Mouse (Mus musculus): ENCODE measurements at regions not wholly inside any gene's neighbourhood (a gene's known extent, or its start where the extent isn't known, plus 50 kb on each side); places are given as distances from the start of the nearest gene placed in this dataset.

- H3K27ac ChIP-seq = no peak overlapping the region
- no peaks in the 10 kb centered on the region for H3K27me3 ChIP-seq
- H3K4me2 ChIP-seq = no peak overlapping the region
- H3K4me1 ChIP-seq (replicated peaks) = no peaks in the 10 kb centered on the region
- H3K4me3 ChIP-seq = no peak overlapping the region
- WGBS = 24% methylated on average over 5 of the region's 5 CpGs
- no peaks in the 10 kb centered on the region for H3K9me3 ChIP-seq
- no peak overlapping the region for H3K9ac ChIP-seq
- no peak for ATAC-seq (ENCODE audit: low FRiP score)
- no peaks in the 10 kb centered on the region for H3K36me3 ChIP-seq
These were observed 54.2 kb upstream of the Rfpl4b start for GRCm38 (mm10) chr10:38875667-38876245.

- Histone ChIP-seq H3K9me3 (no peaks in the 10 kb centered on the region), H3K4me2 (no peak overlapping the region)
- 96% methylated on average over 7 of the region's 7 CpGs for WGBS
These were observed 57.7 kb upstream of the Rfpl4b start for GRCm38 (mm10) chr10:38879271-38879670.

GRCm38 (mm10) chr10:38880642-38881187, 59.1 kb upstream of the Rfpl4b start:
- H3K9me3 ChIP-seq = no peaks in the 10 kb centered on the region
- no peaks in the 10 kb centered on the region for H3K27me3 ChIP-seq
- 86% methylated on average over 7 of the region's 7 CpGs for WGBS
- H3K27ac ChIP-seq = no peak overlapping the region
- no peak overlapping the region for H3K4me2 ChIP-seq
- no peak for ATAC-seq (ENCODE audit: low FRiP score)
- no peak overlapping the region for H3K4me3 ChIP-seq
- no peak overlapping the region for H3K9ac ChIP-seq
- no peaks in the 10 kb centered on the region for H3K4me1 ChIP-seq (replicated peaks)
- H3K36me3 ChIP-seq = no peaks in the 10 kb centered on the region

More at GRCm38 (mm10) chr10:38879271-38879670, 57.7 kb upstream of the Rfpl4b start:
- no peak overlapping the region for H3K9ac ChIP-seq
- no peak overlapping the region for H3K27ac ChIP-seq
- H3K27me3 ChIP-seq = no peaks in the 10 kb centered on the region
- H3K4me3 ChIP-seq = no peak overlapping the region
- ATAC-seq (ENCODE audit: low FRiP score) = no peak
- no peaks in the 10 kb centered on the region for H3K4me1 ChIP-seq (replicated peaks)
- no peaks in the 10 kb centered on the region for H3K36me3 ChIP-seq

GRCm38 (mm10) chr10:38882154-38882553, 60.6 kb upstream of the Rfpl4b start:
- H3K27ac ChIP-seq = no peak overlapping the region
- H3K4me3 ChIP-seq = no peak overlapping the region
- no peaks in the 10 kb centered on the region for H3K4me1 ChIP-seq (replicated peaks)
- no peak overlapping the region for H3K9ac ChIP-seq
- 97% methylated on average over 6 of the region's 6 CpGs for WGBS
- ATAC-seq (ENCODE audit: low FRiP score) = no peak
- no peaks in the 10 kb centered on the region for H3K27me3 ChIP-seq
- H3K9me3 ChIP-seq = no peaks in the 10 kb centered on the region
- no peaks in the 10 kb centered on the region for H3K36me3 ChIP-seq
- H3K4me2 ChIP-seq = no peak overlapping the region

GRCm38 (mm10) chr10:38883816-38884599, 62.4 kb upstream of the Rfpl4b start:
- Histone ChIP-seq H3K4me3 (no peak overlapping the region), H3K4me1 (replicated peaks) (no peaks in the 10 kb centered on the region), H3K27ac (no peak overlapping the region), H3K4me2 (no peak overlapping the region), H3K27me3 (no peaks in the 10 kb centered on the region), H3K9me3 (no peaks in the 10 kb centered on the region), H3K36me3 (no peaks in the 10 kb centered on the region), H3K9ac (no peak overlapping the region)
- ATAC-seq (ENCODE audit: low FRiP score) = no peak
- WGBS = 82% methylated on average over 2 of the region's 2 CpGs

GRCm38 (mm10) chr10:38884641-38885040, 63.1 kb upstream of the Rfpl4b start:
- no peak overlapping the region for H3K27ac ChIP-seq
- no peak overlapping the region for H3K4me2 ChIP-seq
- H3K9me3 ChIP-seq = no peaks in the 10 kb centered on the region
- H3K27me3 ChIP-seq = no peaks in the 10 kb centered on the region
- WGBS = 72% methylated on average over 4 of the region's 4 CpGs
- H3K9ac ChIP-seq = no peak overlapping the region
- H3K4me3 ChIP-seq = no peak overlapping the region
- no peak for ATAC-seq (ENCODE audit: low FRiP score)
- no peaks in the 10 kb centered on the region for H3K36me3 ChIP-seq
- no peaks in the 10 kb centered on the region for H3K4me1 ChIP-seq (replicated peaks)

GRCm38 (mm10) chr10:38886441-38886840, 64.9 kb upstream of the Rfpl4b start:
- H3K36me3 ChIP-seq = no peaks in the 10 kb centered on the region
- H3K4me2 ChIP-seq = no peak overlapping the region
- no peaks in the 10 kb centered on the region for H3K27me3 ChIP-seq
- 66% methylated on average over 2 of the region's 2 CpGs for WGBS
- H3K9me3 ChIP-seq = no peaks in the 10 kb centered on the region
- no peak overlapping the region for H3K4me3 ChIP-seq
- no peak overlapping the region for H3K9ac ChIP-seq
- no peak overlapping the region for H3K27ac ChIP-seq
- H3K4me1 ChIP-seq (replicated peaks) = no peaks in the 10 kb centered on the region
- ATAC-seq (ENCODE audit: low FRiP score) = no peak

GRCm38 (mm10) chr10:38887896-38888295, 66.3 kb upstream of the Rfpl4b start:
- Histone ChIP-seq H3K27ac (no peak overlapping the region), H3K36me3 (no peaks in the 10 kb centered on the region), H3K4me1 (replicated peaks) (no peaks in the 10 kb centered on the region), H3K9me3 (no peaks in the 10 kb centered on the region), H3K4me2 (no peak overlapping the region), H3K9ac (no peak overlapping the region), H3K4me3 (no peak overlapping the region), H3K27me3 (no peaks in the 10 kb centered on the region)
- ATAC-seq (ENCODE audit: low FRiP score) = no peak
- 92% methylated on average over 9 of the region's 9 CpGs for WGBS

GRCm38 (mm10) chr10:38894706-38895105, 70.6 kb upstream of the Lama4 start:
- H3K9ac ChIP-seq = no peak overlapping the region
- no peak overlapping the region for H3K4me3 ChIP-seq
- WGBS = 51% methylated on average over 1 of the region's 1 CpGs
- H3K4me1 ChIP-seq (replicated peaks) = no peaks in the 10 kb centered on the region
- no peaks in the 10 kb centered on the region for H3K9me3 ChIP-seq
- no peak for ATAC-seq (ENCODE audit: low FRiP score)
- no peaks in the 10 kb centered on the region for H3K27me3 ChIP-seq
- no peak overlapping the region for H3K27ac ChIP-seq
- no peaks in the 10 kb centered on the region for H3K36me3 ChIP-seq
- H3K4me2 ChIP-seq = no peak overlapping the region

GRCm38 (mm10) chr10:38895656-38896055, 69.7 kb upstream of the Lama4 start:
- Histone ChIP-seq H3K27ac (no peak overlapping the region), H3K4me2 (no peak overlapping the region), H3K9ac (no peak overlapping the region), H3K9me3 (no peaks in the 10 kb centered on the region), H3K4me3 (no peak overlapping the region), H3K36me3 (no peaks in the 10 kb centered on the region), H3K27me3 (no peaks in the 10 kb centered on the region), H3K4me1 (replicated peaks) (no peaks in the 10 kb centered on the region)
- no peak for ATAC-seq (ENCODE audit: low FRiP score)
- WGBS = 88% methylated on average over 3 of the region's 3 CpGs

GRCm38 (mm10) chr10:38897573-38897972, 67.7 kb upstream of the Lama4 start:
- Histone ChIP-seq H3K4me3 (no peak overlapping the region), H3K4me2 (no peak overlapping the region), H3K27me3 (no peaks in the 10 kb centered on the region), H3K4me1 (replicated peaks) (no peaks in the 10 kb centered on the region), H3K9ac (no peak overlapping the region), H3K9me3 (no peaks in the 10 kb centered on the region), H3K36me3 (no peaks in the 10 kb centered on the region), H3K27ac (no peak overlapping the region)
- ATAC-seq (ENCODE audit: low FRiP score) = no peak
- WGBS = 80% methylated on average over 5 of the region's 5 CpGs

GRCm38 (mm10) chr10:38906121-38906520, 59.2 kb upstream of the Lama4 start:
- Histone ChIP-seq H3K27me3 (no peaks in the 10 kb centered on the region), H3K4me2 (no peak overlapping the region), H3K27ac (no peak overlapping the region), H3K4me1 (replicated peaks) (0 out of 2 replicates have a peak, but pooled peaks cover 3% of the 10 kb centered on the region), H3K9ac (no peak overlapping the region), H3K36me3 (no peaks in the 10 kb centered on the region), H3K9me3 (no peaks in the 10 kb centered on the region), H3K4me3 (no peak overlapping the region)
- 9% methylated on average over 3 of the region's 3 CpGs for WGBS
- no peak for ATAC-seq (ENCODE audit: low FRiP score)

- no peak for ATAC-seq (ENCODE audit: low FRiP score)
- peak overlapping the region; percentile 23; the same call in 1 of the 2 replicates for H3K27ac ChIP-seq
These were observed 57.5 kb upstream of the Lama4 start for GRCm38 (mm10) chr10:38907835-38908234.

More at GRCm38 (mm10) chr10:38907835-38908234, 57.5 kb upstream of the Lama4 start:
- Histone ChIP-seq H3K4me2 (no peak overlapping the region), H3K36me3 (no peaks in the 10 kb centered on the region), H3K27me3 (no peaks in the 10 kb centered on the region), H3K9me3 (no peaks in the 10 kb centered on the region), H3K4me1 (replicated peaks) (0 out of 2 replicates have a peak, but pooled peaks cover 3% of the 10 kb centered on the region), H3K4me3 (no peak overlapping the region), H3K9ac (no peak overlapping the region)
- 83% methylated on average over 2 of the region's 2 CpGs for WGBS

All from hindbrain, embryonic 13.5 days (tissue).